Mouse (Mus musculus): ENCODE data around the gene Lmo3.

GRCm38 (mm10) chr6:138388168-138388936 lies 193.4 kb downstream of the Lmo3 start:
- TF ChIP-seq POLR2A (IDR thresholded peaks at IDR 0.05; ENCODE audit: low read depth, low read length) (no peak), CTCF (conservative IDR thresholded peaks at IDR 0.05; ENCODE audit: insufficient read depth, insufficient read length, low read depth, low read length) (no peak)
